Mouse (Mus musculus) limb, embryonic 14.5 days (tissue): ENCODE measurements at regions not wholly inside any gene's neighbourhood (a gene's known extent, or its start where the extent isn't known, plus 50 kb on each side); places are given as distances from the start of the nearest gene placed in this dataset.

ENCODE experiments used
- ATAC-seq: fragments of 200-750 bp; cut with Nextera tagmentation; 2 replicates; pipeline ENCODE4 v1.8.0; 2017; ENCODE audit warnings: low read depth, moderate number of reproducible peaks, moderate TSS enrichment; ENCODE audit not compliant: low FRiP score
- DNase-seq: peaks from one replicate; pipeline ENCODE4 v3.0.0-alpha.2; 2015; ENCODE audit warnings: low spot score
- H3K27ac ChIP-seq: fragments of 300-500 bp; sonication (generic); replicated peaks from 2 replicates; pipeline ENCODE4 v1.5.1; 2014; ENCODE audit warnings: low read depth, mild to moderate bottlenecking, low read length, moderate library complexity, mixed read lengths
- H3K27me3 ChIP-seq: fragments of 300-500 bp; sonication (generic); 2 replicates; pipeline ENCODE4 v1.6.1; 2014; ENCODE audit warnings: low read length, mixed read lengths; ENCODE audit not compliant: control insufficient read depth, insufficient read depth
- H3K36me3 ChIP-seq: fragments of 300-500 bp; sonication (generic); 2 replicates; pipeline ENCODE4 v1.6.1; 2014; ENCODE audit warnings: mild to moderate bottlenecking, low read length, moderate library complexity, mixed read lengths; ENCODE audit not compliant: control insufficient read depth, insufficient read depth
- H3K4me1 ChIP-seq: fragments of 300-500 bp; sonication (generic); 2 replicates; pipeline ENCODE4 v1.6.1; 2014; ENCODE audit warnings: antibody characterized with exemption, low read length, mixed read lengths; ENCODE audit not compliant: control insufficient read depth, insufficient read depth
- H3K4me2 ChIP-seq: fragments of 300-500 bp; sonication (generic); replicated peaks from 2 replicates; pipeline ENCODE4 v1.6.1; 2014; ENCODE audit warnings: low read depth, mild to moderate bottlenecking, low read length, moderate library complexity; ENCODE audit not compliant: severe bottlenecking
- H3K4me3 ChIP-seq: fragments of 300-500 bp; sonication (generic); replicated peaks from 2 replicates; pipeline ENCODE4 v1.5.1; 2014; ENCODE audit warnings: low read length
- H3K9ac ChIP-seq: fragments of 300-500 bp; sonication (generic); 2 replicates; pipeline ENCODE4 v1.6.1; 2014; ENCODE audit warnings: mild to moderate bottlenecking, low read depth, low read length, moderate library complexity; ENCODE audit not compliant: severe bottlenecking
- H3K9me3 ChIP-seq: fragments of 300-500 bp; sonication (generic); 2 replicates; pipeline ENCODE4 v1.6.1; 2016; ENCODE audit warnings: low read length; ENCODE audit not compliant: control insufficient read depth
- POLR2A ChIP-seq: fragments of 200-500 bp; IDR thresholded peaks from 2 replicates; pipeline ENCODE4 v1.8.0; 2012; ENCODE audit warnings: inconsistent platforms, mild to moderate bottlenecking, moderate library complexity, borderline replicate concordance; ENCODE audit not compliant: insufficient read depth, insufficient read length; ENCODE audit errors: extremely low read depth
- WGBS: fragments of 180-500 bp; shearing (Covaris S2); extraction: QIAGEN DNeasy Blood & Tissue Kit; methylation state at CpG from one replicate; pipeline ENCODE4 v1.1.7; 2014; 5-methylcytosine and 5-hydroxymethylcytosine counted together

DNA sequence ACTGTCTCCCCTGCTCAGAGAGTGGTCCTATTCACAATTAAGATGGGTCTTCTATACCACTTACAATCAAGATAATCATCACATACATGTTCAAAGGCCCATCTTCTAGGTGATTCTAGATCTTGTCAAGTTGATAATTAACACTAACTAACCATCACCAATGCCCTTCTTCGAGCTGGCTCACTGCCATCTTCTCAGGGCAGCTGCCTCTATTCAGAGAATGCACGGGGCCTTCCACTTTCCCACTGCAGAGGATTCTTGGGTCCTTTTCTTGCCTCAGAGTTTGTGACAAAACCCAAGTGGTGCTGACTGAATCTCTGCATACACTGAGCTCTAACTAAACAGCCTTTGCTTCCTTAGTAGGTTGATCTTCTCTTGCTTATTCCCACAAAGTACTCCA lies 142.4 kb downstream of the Gm19410 start:
- H3K27me3 ChIP-seq, result no peaks in the 10 kb centered on the region
- WGBS, result 68% methylated on average over 2 of the region's 2 CpGs
- ATAC-seq, result no peak
- no peaks in the 10 kb centered on the region for H3K36me3 ChIP-seq
- no peak overlapping the region for H3K27ac ChIP-seq
- no peak overlapping the region for H3K4me3 ChIP-seq
- no peak for TF ChIP-seq POLR2A
- DNase-seq, result no peak
- H3K9me3 ChIP-seq, result no peaks in the 10 kb centered on the region
- H3K4me2 ChIP-seq, result no peak overlapping the region
- no peak overlapping the region for H3K9ac ChIP-seq
- no peaks in the 10 kb centered on the region for H3K4me1 ChIP-seq

DNA sequence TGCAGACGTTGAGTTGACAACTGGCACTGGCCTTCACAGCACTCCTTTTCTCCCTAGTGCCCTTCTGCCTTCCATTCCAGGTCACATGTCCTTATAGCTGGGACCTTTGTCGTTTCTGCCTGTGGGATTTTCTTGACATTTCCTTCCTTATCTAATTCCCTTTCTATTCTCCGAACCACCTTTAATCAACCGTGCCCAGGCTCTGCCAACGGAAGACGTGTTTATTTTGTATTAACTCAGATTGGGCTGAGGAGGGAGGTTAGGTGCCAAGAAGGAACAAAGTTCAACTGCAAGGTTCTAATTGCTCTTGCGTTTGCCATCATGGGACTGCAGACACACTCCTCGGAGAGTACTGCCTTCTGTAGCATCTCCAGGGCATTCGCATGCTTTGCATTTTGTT lies 146.7 kb downstream of the Gm19410 start:
- Histone ChIP-seq H3K4me3 (no peak overlapping the region), H3K9ac (no peak overlapping the region), H3K27me3 (no peaks in the 10 kb centered on the region), H3K27ac (no peak overlapping the region), H3K9me3 (no peaks in the 10 kb centered on the region), H3K36me3 (no peaks in the 10 kb centered on the region), H3K4me2 (no peak overlapping the region), H3K4me1 (0 out of 2 replicates have a peak, but pooled peaks cover 3% of the 10 kb centered on the region)
- ATAC-seq, result no peak
- DNase-seq, result no peak
- 86% methylated on average over 9 of the region's 9 CpGs for WGBS
- no peak for TF ChIP-seq POLR2A

DNA sequence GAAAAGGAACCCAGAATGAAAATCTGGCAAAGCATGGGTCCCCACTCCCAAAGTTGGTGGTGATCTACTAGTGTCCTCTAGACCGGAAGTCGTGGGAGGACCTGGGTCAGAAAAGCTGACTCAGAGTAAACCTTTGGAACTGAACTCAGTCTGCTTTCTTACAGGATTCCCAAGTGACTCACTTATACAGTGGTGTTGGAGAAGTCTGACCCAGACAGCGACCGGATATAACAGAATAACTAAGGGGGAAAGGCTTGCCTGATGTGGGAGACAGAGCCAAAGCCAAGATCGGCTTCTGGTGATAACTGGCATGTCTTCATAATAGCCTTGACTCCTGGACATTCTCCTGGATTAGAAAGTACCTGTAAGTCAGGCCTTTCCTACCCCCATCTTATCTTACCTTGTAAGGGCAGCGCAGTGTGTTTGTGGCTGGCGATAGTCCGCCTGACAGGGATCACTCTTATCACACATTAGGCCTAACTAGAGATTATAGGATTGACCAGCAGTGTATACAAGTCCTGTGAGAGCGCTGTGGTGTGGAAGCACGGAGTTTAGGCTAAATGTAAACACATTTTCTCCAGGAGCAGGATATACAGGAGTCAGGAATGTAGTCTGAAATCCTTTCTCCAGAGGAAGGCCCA lies 150.4 kb downstream of the Gm19410 start:
- 64% methylated on average over 10 of the region's 10 CpGs for WGBS
- no peak overlapping the region for H3K27ac ChIP-seq
- H3K36me3 ChIP-seq, result no peaks in the 10 kb centered on the region
- H3K9me3 ChIP-seq, result no peaks in the 10 kb centered on the region
- ATAC-seq (no peak), DNase-seq (no peak)
- H3K27me3 ChIP-seq, result no peaks in the 10 kb centered on the region
- TF ChIP-seq POLR2A, result no peak
- H3K4me2 ChIP-seq, result no peak overlapping the region
- no peak overlapping the region for H3K4me3 ChIP-seq
- H3K9ac ChIP-seq, result no peak overlapping the region
- 0 out of 2 replicates have a peak, but pooled peaks cover 3% of the 10 kb centered on the region for H3K4me1 ChIP-seq

DNA sequence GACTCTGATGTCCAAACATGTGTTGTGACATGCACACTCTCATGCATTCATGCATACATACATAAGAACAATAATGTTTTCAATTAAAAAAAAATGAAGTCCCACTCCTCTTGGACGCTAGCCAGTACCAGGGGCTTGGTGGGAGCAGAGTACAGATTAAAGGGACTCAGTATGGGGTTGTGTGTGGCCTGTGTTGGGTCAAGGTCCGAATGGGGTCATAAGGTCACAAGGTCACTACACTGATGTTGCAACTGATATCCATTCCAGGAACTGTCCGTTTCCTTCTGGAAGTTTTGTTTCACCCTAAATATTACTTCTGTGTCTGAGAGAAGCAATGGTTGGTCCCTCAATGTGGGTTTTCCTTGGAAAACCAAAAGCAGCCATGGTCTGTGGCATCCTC lies 152.0 kb downstream of the Gm19410 start:
- Histone ChIP-seq H3K36me3 (no peaks in the 10 kb centered on the region), H3K4me2 (no peak overlapping the region), H3K9me3 (no peaks in the 10 kb centered on the region), H3K4me3 (no peak overlapping the region), H3K4me1 (0 out of 2 replicates have a peak, but pooled peaks cover 3% of the 10 kb centered on the region), H3K9ac (no peak overlapping the region), H3K27ac (no peak overlapping the region), H3K27me3 (no peaks in the 10 kb centered on the region)
- no peak for TF ChIP-seq POLR2A
- no peak for ATAC-seq
- DNase-seq, result no peak
- 64% methylated on average over 3 of the region's 3 CpGs for WGBS

DNA sequence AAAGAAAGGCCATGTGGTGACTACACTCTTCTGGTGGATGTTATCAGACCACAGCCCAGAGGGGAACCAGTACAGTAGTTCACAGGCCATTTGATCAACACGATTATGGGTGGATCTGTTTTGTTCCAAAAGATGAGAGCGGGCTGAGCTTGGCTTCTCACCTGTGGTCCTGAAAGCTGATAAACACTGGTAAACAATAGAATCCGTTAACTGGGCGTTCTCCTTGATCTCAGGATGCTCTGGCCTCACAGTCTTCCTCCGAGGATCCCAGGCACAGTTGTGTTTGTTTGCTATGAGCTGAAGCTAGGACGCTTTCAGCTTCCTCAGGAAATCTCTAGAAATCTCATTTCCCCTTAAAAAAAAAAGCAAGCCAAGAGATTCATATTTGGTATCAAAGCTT lies 153.9 kb downstream of the Gm19410 start:
- no peak for ATAC-seq
- 0 out of 2 replicates have a peak, but pooled peaks cover 3% of the 10 kb centered on the region for H3K4me1 ChIP-seq
- no peaks in the 10 kb centered on the region for H3K36me3 ChIP-seq

More for the DNA sequence above, 153.9 kb downstream of the Gm19410 start:
- Histone ChIP-seq H3K27me3 (no peaks in the 10 kb centered on the region), H3K27ac (no peak overlapping the region), H3K4me2 (no peak overlapping the region), H3K9ac (no peak overlapping the region), H3K4me3 (no peak overlapping the region), H3K9me3 (no peaks in the 10 kb centered on the region)
- WGBS, result 73% methylated on average over 6 of the region's 6 CpGs
- no peak for DNase-seq
- no peak for TF ChIP-seq POLR2A
